Mouse (Mus musculus): ENCODE data around the gene Fcgbp. TPM values are rescaled to one million over a fixed set of nuclear protein-coding genes. Genes with fewer than 3 reads are reported as not detected.

The Fcgbp gene
- polyA plus RNA-seq (2015; fragmentation: Illumina TruSeq; extraction: RNeasy Lipid Tissue Mini Kit (QIAGEN cat#74804); ENCODE audit: insufficient read depth, low replicate concordance), result 0.21 TPM

GRCm38 (mm10) chr7:28070531-28071298, at the start of gene Fcgbp:
Gene Fcgbp, plus strand, starts transcription at chr7:28071236.

DNA sequence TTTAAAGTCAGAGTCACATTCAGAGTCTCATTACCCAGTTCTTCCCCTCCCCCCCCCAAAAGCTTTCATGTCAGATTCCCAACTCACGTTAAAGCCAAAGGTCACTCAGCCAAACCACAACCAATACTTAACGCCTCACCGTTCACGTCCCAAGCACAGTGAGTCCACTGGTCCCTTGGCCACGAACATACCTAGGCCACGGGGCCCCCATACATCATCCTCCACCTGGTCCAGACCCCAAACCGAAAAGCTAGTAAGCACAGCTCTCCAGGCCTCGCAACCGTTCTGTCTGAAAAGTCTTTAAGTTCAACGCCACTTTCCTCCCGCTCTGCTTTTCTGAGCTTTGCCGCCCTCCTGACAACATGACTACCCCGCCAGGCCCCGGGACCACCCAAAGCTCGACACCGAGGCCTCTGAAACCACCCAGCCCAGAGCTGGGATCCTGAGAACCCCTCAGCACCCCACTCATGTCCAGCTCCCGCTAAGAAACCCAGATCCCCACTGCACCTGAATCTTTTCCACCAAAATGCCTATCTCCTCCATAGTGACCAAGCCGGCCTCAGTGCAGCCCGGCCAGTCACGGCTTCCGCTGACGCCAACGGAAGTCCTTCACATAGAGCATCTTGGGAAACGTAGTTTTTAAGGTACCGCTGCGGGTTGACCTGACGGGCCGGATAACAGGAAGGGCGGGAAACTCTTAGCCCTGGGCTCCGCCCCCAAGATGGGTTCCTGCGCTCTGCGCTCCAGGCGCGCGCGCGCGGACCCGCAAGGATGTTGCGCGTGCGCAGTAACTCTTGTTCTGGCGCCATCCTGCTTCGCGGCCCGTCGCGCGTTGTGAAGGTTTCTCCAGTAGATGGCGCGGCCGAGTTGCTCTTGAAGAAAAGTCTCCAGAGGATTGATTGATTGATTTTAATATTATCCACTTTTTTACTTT, 21.3 kb upstream of the Fcgbp start, which contains the start of gene Psmc4:
Gene Psmc4 (minus strand): TSS at position 626 of the 934 bp plus-strand sequence.

DNA sequence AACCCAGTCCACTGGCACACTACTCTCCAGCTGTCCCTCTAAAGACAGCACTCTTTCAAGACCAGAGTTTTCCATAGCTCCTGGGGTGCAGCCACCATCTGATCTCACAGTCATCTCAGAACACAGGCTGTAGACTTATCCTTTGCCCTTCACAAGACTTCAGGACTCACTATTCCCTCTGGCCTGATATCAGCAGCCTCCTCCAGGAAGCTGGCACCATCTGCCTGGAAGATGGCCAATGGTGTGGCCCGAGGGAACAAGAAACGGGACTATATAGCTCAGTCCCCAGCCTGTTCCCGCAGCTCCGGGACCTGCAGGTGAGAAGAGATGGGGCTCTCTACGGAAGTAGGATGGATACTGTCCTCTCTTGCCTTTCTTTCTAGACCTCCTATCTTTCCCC, 58.1 kb downstream of the Fcgbp start, which contains the start of gene 9530053A07Rik:
Gene 9530053A07Rik (plus strand): TSS at position 301 of the 400 bp plus-strand sequence.

DNA sequence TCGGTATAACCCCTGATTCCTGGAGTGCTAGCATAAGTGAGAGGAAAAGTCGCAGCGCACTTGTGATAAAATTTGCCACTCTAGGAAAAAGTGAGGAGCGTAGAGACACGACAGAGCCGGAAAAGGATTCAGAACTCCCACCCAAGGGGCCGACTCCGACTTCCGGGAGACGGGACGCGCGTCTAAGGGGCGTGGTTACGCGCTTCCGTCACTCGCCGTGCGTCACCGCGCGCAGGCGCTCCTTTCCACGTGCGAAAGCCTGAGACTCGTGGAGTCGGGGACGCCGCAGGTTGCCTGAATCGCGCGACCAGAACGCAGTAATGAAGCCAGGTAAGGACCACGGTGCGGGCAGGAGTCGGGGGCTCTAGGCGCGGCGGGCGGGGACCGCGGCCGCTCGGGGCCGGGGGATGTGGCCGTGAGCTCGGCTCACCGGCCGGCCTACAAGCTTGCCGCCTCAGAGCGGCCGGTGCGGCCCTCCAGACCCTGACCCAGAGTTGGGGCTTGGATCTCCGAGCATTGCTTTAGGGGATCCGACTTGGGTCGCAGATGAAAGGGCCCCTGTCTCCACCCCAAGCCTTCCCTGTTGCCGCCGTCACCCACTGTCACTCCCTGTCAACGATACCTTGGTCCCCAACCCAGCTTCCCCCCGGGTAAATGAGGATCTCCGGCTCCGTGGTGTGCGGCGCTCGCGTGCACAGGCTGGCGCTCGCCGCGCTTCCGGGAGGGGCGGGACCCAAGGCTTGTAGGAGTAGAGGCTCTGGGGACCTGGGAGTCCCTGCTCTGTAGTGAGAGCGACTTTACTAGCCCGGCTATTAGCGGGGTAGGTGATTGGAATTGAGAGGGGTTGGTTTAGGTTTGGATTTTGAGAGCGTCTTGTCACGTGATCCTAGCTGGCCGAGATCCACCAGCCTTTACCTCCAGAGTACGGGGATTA, 98.7 kb downstream of the Fcgbp start, which contains the start of gene Fbl:
Gene Fbl (plus strand): TSS at position 222 of the 934 bp plus-strand sequence.

Other genes starting within 250 kb of the Fcgbp start
- gene Zfp59, start 232.6 kb upstream of the Fcgbp start, polyA plus RNA-seq (2015; fragmentation: Illumina TruSeq; extraction: RNeasy Lipid Tissue Mini Kit (QIAGEN cat#74804); ENCODE audit: insufficient read depth, low replicate concordance), result 9.8 TPM
- gene Zfp607a, start 213.7 kb upstream of the Fcgbp start, polyA plus RNA-seq (2015; fragmentation: Illumina TruSeq; extraction: RNeasy Lipid Tissue Mini Kit (QIAGEN cat#74804); ENCODE audit: insufficient read depth, low replicate concordance), result 18.2 TPM
- gene Zfp974, start 141.8 kb upstream of the Fcgbp start, polyA plus RNA-seq (2015; fragmentation: Illumina TruSeq; extraction: RNeasy Lipid Tissue Mini Kit (QIAGEN cat#74804); ENCODE audit: insufficient read depth, low replicate concordance), result 17.1 TPM
- gene Zfp780b, start 92.1 kb upstream of the Fcgbp start, polyA plus RNA-seq (2015; fragmentation: Illumina TruSeq; extraction: RNeasy Lipid Tissue Mini Kit (QIAGEN cat#74804); ENCODE audit: insufficient read depth, low replicate concordance), result 19.0 TPM
- gene Zfp850, start 57.1 kb upstream of the Fcgbp start, polyA plus RNA-seq (2015; fragmentation: Illumina TruSeq; extraction: RNeasy Lipid Tissue Mini Kit (QIAGEN cat#74804); ENCODE audit: insufficient read depth, low replicate concordance), result 10.2 TPM
- 104 TPM for gene Psmc4, start 21.1 kb upstream of the Fcgbp start, polyA plus RNA-seq (2015; fragmentation: Illumina TruSeq; extraction: RNeasy Lipid Tissue Mini Kit (QIAGEN cat#74804); ENCODE audit: insufficient read depth, low replicate concordance)
- not detected for gene 9530053A07Rik, start 58.2 kb downstream of the Fcgbp start, polyA plus RNA-seq (2015; fragmentation: Illumina TruSeq; extraction: RNeasy Lipid Tissue Mini Kit (QIAGEN cat#74804); ENCODE audit: insufficient read depth, low replicate concordance)
- 101 TPM for gene Fbl, start 98.5 kb downstream of the Fcgbp start, polyA plus RNA-seq (2015; fragmentation: Illumina TruSeq; extraction: RNeasy Lipid Tissue Mini Kit (QIAGEN cat#74804); ENCODE audit: insufficient read depth, low replicate concordance)
- gene Dyrk1b, start 108.2 kb downstream of the Fcgbp start, polyA plus RNA-seq (2015; fragmentation: Illumina TruSeq; extraction: RNeasy Lipid Tissue Mini Kit (QIAGEN cat#74804); ENCODE audit: insufficient read depth, low replicate concordance), result 2.8 TPM
- gene Eid2, start 196.6 kb downstream of the Fcgbp start, polyA plus RNA-seq (2015; fragmentation: Illumina TruSeq; extraction: RNeasy Lipid Tissue Mini Kit (QIAGEN cat#74804); ENCODE audit: insufficient read depth, low replicate concordance), result 4.0 TPM
- gene Eid2b, start 206.5 kb downstream of the Fcgbp start, polyA plus RNA-seq (2015; fragmentation: Illumina TruSeq; extraction: RNeasy Lipid Tissue Mini Kit (QIAGEN cat#74804); ENCODE audit: insufficient read depth, low replicate concordance), result 6.2 TPM
- not detected for gene Selenov, start 219.9 kb downstream of the Fcgbp start, polyA plus RNA-seq (2015; fragmentation: Illumina TruSeq; extraction: RNeasy Lipid Tissue Mini Kit (QIAGEN cat#74804); ENCODE audit: insufficient read depth, low replicate concordance)
- gene Dll3, start 231.0 kb downstream of the Fcgbp start, polyA plus RNA-seq (2015; fragmentation: Illumina TruSeq; extraction: RNeasy Lipid Tissue Mini Kit (QIAGEN cat#74804); ENCODE audit: insufficient read depth, low replicate concordance), result not detected
- gene Timm50, start 240.8 kb downstream of the Fcgbp start, polyA plus RNA-seq (2015; fragmentation: Illumina TruSeq; extraction: RNeasy Lipid Tissue Mini Kit (QIAGEN cat#74804); ENCODE audit: insufficient read depth, low replicate concordance), result 17.4 TPM

All from spleen, adult 10 weeks (tissue).